Mouse (Mus musculus) hindbrain, embryonic 12.5 days (tissue): ENCODE results near the gene Slc39a9. TPM values are rescaled to one million over a fixed set of nuclear protein-coding genes. Genes with fewer than 3 reads are reported as not detected.

Source experiments
- ATAC-seq: fragments of 200-750 bp; cut with Nextera tagmentation; 2 replicates; pipeline ENCODE4 v1.8.0; 2017; ENCODE audit warnings: moderate TSS enrichment; ENCODE audit not compliant: low FRiP score
- H3K27ac ChIP-seq: fragments of 300-500 bp; sonication (generic); 2 replicates; pipeline ENCODE4 v1.5.1; 2016; ENCODE audit warnings: mild to moderate bottlenecking
- H3K27me3 ChIP-seq: fragments of 300-500 bp; sonication (generic); 2 replicates; pipeline ENCODE4 v1.6.1; 2016; ENCODE audit warnings: mild to moderate bottlenecking
- H3K36me3 ChIP-seq: fragments of 300-500 bp; sonication (generic); 2 replicates; pipeline ENCODE4 v1.6.1; 2016; ENCODE audit warnings: mild to moderate bottlenecking
- H3K4me1 ChIP-seq: fragments of 300-500 bp; sonication (generic); 2 replicates; pipeline ENCODE4 v1.6.1; 2016
- H3K4me2 ChIP-seq: fragments of 300-500 bp; sonication (generic); replicated peaks from 2 replicates; pipeline ENCODE4 v1.6.1; 2016; ENCODE audit warnings: mild to moderate bottlenecking
- H3K4me3 ChIP-seq: fragments of 300-500 bp; sonication (generic); 2 replicates; pipeline ENCODE4 v1.5.1; 2016; ENCODE audit warnings: mild to moderate bottlenecking
- H3K9ac ChIP-seq: fragments of 300-500 bp; sonication (generic); 2 replicates; pipeline ENCODE4 v1.6.1; 2016; ENCODE audit warnings: mild to moderate bottlenecking, moderate library complexity
- H3K9me3 ChIP-seq: fragments of 300-500 bp; sonication (generic); replicated peaks from 2 replicates; pipeline ENCODE4 v1.6.1; 2016; ENCODE audit warnings: mild to moderate bottlenecking
- WGBS: fragments of 180-500 bp; shearing (Covaris S2); methylation state at CpG from one replicate; pipeline ENCODE4 v1.1.7; 2016; 5-methylcytosine and 5-hydroxymethylcytosine counted together
- polyA plus RNA-seq: library from polyadenylated mRNA; unstranded; fragments of >200 nt; fragmentation: Nextera tagmentation; extraction: Ambion mirVana; gene quantifications from 2 replicates; pipeline ENCODE4 v1.2.1, GENCODE M21; 2016

The Slc39a9 gene
- polyA plus RNA-seq, 1 experiment from 2014 or later, result 29.0 TPM

DNA sequence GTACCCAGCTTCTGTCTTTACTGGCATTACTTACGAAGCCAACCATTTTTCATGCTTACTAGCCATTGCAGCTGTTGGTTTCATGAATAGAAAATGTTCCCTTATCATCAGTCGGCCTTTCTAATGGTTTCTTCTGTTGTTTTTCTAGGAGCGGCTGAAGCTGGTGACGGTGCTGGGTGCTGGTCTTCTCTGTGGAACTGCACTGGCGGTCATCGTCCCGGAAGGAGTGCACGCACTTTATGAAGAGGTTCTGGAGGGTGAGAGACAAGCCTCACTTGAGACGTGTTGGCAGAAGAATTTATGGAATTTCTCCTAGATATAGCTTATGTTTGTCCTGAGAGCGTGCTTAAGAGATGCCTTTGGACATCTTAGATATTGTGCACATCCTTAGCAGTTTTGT lies 18.6 kb downstream of the Slc39a9 start:
- Histone ChIP-seq H3K4me3 (no peak overlapping the region), H3K4me1 (no peaks in the 10 kb centered on the region)

DNA sequence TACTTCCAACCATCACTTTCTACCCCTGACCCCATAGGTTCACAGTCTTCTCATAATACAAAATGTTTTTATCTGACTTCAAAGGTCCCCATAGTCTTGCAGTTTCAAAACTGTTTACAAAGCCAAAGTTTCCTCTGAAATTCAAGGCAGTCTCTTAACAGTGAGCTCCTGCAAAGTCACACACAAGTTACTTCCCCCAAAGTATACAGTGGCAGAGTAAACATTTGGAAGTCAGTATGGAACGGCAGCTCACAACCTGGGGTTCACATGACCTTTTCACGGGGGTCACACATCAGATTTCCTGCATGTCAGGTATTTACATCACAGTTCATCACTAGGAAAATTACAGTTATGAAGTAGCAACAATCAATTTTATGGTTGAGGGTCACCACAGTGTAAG lies 20.3 kb downstream of the Slc39a9 start:
- H3K4me2 ChIP-seq, result no peak overlapping the region
- ATAC-seq, result no peak
- no peaks in the 10 kb centered on the region for H3K4me1 ChIP-seq
- no peaks in the 10 kb centered on the region for H3K27me3 ChIP-seq
- H3K4me3 ChIP-seq, result no peak overlapping the region
- WGBS, result 81% methylated on average over 2 of the region's 2 CpGs
- no peak overlapping the region for H3K9ac ChIP-seq
- H3K9me3 ChIP-seq, result no peaks in the 10 kb centered on the region
- H3K27ac ChIP-seq, result no peak overlapping the region
- peaks cover 39% of the 10 kb centered on the region for H3K36me3 ChIP-seq

More for the DNA sequence above, 18.6 kb downstream of the Slc39a9 start:
- no peaks in the 10 kb centered on the region for H3K9me3 ChIP-seq
- no peak overlapping the region for H3K27ac ChIP-seq
- no peak overlapping the region for H3K4me2 ChIP-seq
- no peak overlapping the region for H3K9ac ChIP-seq
- peaks cover 32% of the 10 kb centered on the region for H3K36me3 ChIP-seq
- no peak for ATAC-seq
- 93% methylated on average over 10 of the region's 10 CpGs for WGBS
- H3K27me3 ChIP-seq, result no peaks in the 10 kb centered on the region

DNA sequence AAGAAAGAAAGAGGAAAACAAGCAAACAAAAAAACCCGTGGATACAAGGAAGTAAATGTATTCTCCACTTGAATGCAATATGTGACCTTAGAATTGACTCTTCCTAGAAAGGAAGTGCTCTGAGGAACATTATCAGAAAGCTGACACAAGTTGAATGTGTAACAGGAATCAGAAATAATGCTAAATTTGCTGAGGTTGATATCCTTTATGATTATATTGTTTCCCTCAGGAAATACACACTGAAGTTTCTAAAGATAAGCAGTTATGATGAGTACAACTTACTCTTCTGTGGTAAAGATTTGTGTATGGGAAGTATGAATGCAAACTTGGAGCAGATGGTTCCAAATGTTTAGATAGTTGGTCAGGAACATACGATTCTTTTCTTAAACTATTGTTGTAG lies 24.7 kb downstream of the Slc39a9 start:
- no peak overlapping the region for H3K4me2 ChIP-seq
- H3K27ac ChIP-seq, result no peak overlapping the region
- 90% methylated on average over 2 of the region's 2 CpGs for WGBS

DNA sequence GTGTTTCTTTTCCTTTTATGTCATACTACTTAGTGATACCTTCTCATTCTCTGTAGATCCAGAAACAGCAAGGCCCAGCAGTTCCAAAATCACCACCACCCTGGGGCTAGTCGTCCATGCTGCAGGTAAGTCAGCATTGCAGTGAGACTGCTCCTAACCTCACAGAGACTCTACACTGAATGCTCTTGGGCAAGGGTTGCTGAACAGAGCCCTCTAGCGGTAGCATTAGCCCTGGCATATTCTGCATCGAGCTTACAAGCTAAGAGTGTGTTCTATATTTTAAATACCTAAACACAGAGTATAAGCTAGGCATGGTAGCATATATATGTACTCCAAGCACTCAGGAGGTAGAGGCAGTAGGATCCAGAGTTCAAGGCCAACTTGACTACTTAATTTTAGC lies 29.5 kb downstream of the Slc39a9 start:
- ATAC-seq, result no peak
- Histone ChIP-seq H3K9ac (no peak overlapping the region), H3K4me1 (no peaks in the 10 kb centered on the region), H3K9me3 (no peaks in the 10 kb centered on the region), H3K4me3 (no peak overlapping the region), H3K27ac (no peak overlapping the region), H3K36me3 (peaks cover 38% of the 10 kb centered on the region), H3K4me2 (no peak overlapping the region), H3K27me3 (no peaks in the 10 kb centered on the region)
- 17% methylated on average over 3 of the region's 3 CpGs for WGBS

More for the DNA sequence above, 24.7 kb downstream of the Slc39a9 start:
- no peaks in the 10 kb centered on the region for H3K4me1 ChIP-seq
- no peaks in the 10 kb centered on the region for H3K27me3 ChIP-seq
- no peaks in the 10 kb centered on the region for H3K9me3 ChIP-seq
- no peak overlapping the region for H3K4me3 ChIP-seq
- ATAC-seq, result no peak
- no peak overlapping the region for H3K9ac ChIP-seq
- H3K36me3 ChIP-seq, result peaks cover 33% of the 10 kb centered on the region

DNA sequence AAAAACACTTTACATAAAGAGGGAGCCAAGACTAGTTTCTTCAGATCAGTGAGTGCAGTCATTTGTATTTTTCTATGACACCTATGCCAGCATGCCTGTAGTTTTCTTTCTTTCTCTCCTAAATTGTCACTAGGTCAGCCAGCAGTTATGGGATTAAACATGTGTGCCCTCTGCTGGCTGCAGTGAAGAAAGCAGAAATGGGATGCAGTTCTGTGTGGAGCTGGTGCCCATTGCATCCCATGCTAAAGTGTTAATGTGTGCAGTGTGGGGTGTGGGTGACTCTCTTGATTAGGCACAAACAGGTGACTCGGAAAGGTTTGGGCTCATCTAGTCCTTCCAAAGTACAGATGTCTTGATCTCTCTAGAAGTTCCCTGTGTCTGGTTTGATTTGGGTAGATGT lies 37.7 kb downstream of the Slc39a9 start:
- no peak overlapping the region for H3K4me3 ChIP-seq
- H3K27ac ChIP-seq, result no peak overlapping the region
- no peak for ATAC-seq
- H3K36me3 ChIP-seq, result peaks cover 17% of the 10 kb centered on the region
- no peaks in the 10 kb centered on the region for H3K4me1 ChIP-seq
- no peaks in the 10 kb centered on the region for H3K27me3 ChIP-seq
- H3K9me3 ChIP-seq, result no peaks in the 10 kb centered on the region
- H3K9ac ChIP-seq, result no peak overlapping the region
- H3K4me2 ChIP-seq, result no peak overlapping the region
- 87% methylated on average over 1 of the region's 1 CpGs for WGBS

DNA sequence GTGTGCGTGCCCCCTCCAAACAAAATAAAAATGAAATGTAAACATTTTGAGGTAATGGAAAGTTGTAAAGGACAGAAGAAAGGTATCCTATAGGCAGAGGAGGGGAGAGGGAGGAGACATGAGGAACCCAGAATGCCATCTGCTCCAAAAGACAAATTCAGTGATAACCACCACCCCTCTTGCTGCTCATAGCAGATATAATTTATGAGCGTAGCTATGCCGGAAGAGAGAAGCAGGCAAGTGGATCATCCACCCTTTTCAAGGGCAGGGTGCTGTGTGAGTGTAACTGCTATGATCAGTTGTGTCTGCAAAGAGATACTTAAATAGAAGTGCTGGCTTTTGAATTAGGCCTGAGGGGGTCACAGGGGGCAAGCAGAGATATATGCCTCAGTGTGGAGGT lies 39.9 kb downstream of the Slc39a9 start:
- Histone ChIP-seq H3K4me3 (no peak overlapping the region), H3K4me1 (no peaks in the 10 kb centered on the region), H3K9ac (no peak overlapping the region), H3K9me3 (no peaks in the 10 kb centered on the region), H3K4me2 (no peak overlapping the region), H3K27ac (no peak overlapping the region), H3K36me3 (peaks cover 8% of the 10 kb centered on the region; the same call in 1 of the 2 replicates), H3K27me3 (no peaks in the 10 kb centered on the region)
- no peak for ATAC-seq
- WGBS, result 96% methylated on average over 3 of the region's 3 CpGs

DNA sequence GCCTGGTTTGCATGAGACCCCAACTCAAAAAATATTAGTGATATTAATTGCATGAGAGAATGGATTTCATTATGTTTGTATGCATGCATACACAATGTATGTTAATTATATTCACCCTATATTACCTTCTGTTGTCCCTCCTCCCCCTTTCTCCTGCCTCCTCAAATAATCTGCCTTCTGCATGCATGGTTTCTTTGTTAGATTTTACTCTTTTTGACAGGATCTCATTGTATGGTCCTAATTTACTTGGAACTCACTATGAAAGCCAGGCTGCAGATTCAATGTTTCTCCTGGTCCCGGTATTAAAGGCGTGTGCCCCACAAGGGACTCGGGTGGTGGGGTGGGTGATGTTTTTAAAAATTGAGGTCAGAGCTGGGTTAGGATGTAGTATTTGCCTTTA lies 40.6 kb downstream of the Slc39a9 start:
- Histone ChIP-seq H3K9me3 (no peaks in the 10 kb centered on the region), H3K9ac (no peak overlapping the region), H3K36me3 (peaks cover 7% of the 10 kb centered on the region; the same call in 1 of the 2 replicates), H3K4me1 (no peaks in the 10 kb centered on the region), H3K4me2 (no peak overlapping the region), H3K27me3 (no peaks in the 10 kb centered on the region), H3K4me3 (no peak overlapping the region), H3K27ac (no peak overlapping the region)
- whole genome bisulfite sequencing, result 76% methylated on average over 3 of the region's 3 CpGs
- no peak for ATAC-seq

DNA sequence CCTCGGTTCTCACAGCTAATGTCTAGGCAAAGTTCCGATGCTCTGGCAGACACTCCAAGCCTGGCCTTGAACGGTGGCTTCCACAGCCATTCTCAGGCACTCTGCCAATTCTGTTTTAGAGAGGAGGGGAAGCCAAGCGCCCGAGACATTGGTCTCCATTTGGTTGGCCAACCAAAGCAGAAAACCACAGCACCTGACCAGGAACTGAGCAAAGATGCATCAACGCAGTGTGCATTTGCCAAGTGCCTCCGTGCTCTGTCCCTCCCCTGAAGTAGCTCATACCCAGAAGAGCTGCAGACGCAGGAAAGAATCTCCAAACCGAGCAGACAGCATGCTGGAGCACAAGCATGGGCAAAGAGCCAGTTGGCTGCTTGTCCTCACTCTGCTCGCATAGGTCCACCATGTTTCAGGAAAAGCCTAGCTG lies 44.1 kb downstream of the Slc39a9 start:
- no peak overlapping the region for H3K27ac ChIP-seq
- H3K9ac ChIP-seq, result no peak overlapping the region
- H3K36me3 ChIP-seq, result no peaks in the 10 kb centered on the region
- peaks cover 26% of the 10 kb centered on the region for H3K27me3 ChIP-seq
- no peaks in the 10 kb centered on the region for H3K9me3 ChIP-seq
- no peak overlapping the region for H3K4me2 ChIP-seq
- WGBS, result 84% methylated on average over 10 of the region's 10 CpGs
- H3K4me3 ChIP-seq, result no peak overlapping the region
- no peak for ATAC-seq
- peaks cover 22% of the 10 kb centered on the region for H3K4me1 ChIP-seq

DNA sequence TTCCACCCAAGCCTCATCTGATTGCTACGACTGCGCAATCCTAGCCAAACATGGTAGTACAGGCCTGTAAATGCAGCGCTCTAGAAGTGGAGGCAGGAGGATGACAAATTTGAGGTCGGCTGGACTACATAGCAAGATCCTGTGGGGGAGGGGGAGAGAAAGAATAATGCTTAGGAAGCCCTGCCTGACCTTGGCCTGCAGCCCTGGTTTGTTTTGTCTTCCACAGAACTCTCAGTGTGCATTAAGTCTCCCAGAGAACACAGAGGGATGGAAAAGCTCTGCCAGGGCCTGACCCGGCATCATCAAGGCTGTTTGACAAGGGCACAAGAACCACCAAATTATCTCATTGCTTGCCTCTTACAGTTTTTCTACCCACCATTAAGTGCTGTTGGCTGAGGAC lies 46.0 kb downstream of the Slc39a9 start:
- Histone ChIP-seq H3K27ac (no peak overlapping the region), H3K4me3 (no peak overlapping the region), H3K9ac (no peak overlapping the region), H3K4me1 (peaks cover 26% of the 10 kb centered on the region), H3K4me2 (no peak overlapping the region), H3K9me3 (no peaks in the 10 kb centered on the region), H3K36me3 (no peaks in the 10 kb centered on the region), H3K27me3 (peaks cover 45% of the 10 kb centered on the region)
- no peak for ATAC-seq
- WGBS, result 51% methylated on average over 5 of the region's 5 CpGs

DNA sequence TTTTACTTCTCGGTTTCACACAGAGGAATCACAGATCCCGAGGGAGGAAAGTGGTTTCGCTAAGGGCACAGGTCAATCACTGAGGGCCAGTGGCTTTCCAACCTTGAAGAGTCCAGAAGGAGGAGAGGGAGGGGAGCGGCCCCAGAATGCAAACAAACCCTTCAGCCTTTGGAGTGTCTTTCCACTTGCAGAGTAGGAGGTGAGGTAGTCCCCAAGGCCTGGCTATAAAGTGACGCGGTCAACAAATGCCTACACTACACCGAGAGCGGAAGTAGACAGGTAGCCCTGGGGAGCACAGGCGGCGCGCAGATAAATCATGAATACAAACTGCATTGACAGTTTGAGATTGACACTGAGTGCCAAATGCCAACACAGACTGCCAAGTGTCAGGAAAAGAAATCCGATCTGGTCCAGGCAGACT lies 48.0 kb downstream of the Slc39a9 start:
- WGBS, result 14% methylated on average over 12 of the region's 12 CpGs
- H3K4me2 ChIP-seq, result peak overlapping the region; percentile 55

DNA sequence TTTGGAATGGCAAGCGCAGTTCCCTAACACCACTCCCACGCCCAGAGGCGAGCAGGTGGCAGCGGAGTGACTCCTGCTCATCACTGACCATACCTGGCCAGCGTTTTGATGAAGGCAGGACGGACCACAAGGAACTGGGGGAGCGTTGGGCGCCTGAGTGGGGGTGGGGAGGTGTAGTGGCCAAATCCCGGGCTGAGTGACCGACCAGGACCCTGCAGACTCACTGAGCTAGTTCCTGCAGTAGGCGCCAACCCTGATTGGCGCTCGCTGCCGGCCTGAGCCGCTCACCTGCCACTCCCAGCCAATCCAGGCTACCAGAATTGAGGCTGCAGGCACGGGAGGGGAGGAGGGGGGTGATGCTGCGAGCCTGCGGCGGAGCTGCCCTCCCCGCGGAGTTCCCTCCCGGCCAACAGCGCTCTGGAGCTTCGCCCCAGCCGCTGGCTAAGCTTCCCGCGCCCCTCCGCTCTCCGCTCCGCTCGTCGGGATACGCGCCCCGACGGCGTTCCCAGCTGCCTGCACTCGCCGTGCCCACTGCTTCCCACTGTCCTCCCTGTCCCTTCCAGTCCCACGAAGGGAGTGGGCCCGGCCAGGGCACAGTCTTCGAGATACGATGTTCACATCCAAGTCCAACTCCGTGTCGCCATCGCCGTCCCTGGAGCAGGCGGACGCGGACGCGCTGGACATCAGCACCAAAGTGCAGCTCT lies 48.7 kb downstream of the Slc39a9 start, which contains the start of gene Plekhd1:
Plekhd1 (plus strand) TSS at position 323 of the 704 bp plus-strand sequence.
- no peak within 1 kb of the TSS for H3K27ac ChIP-seq
- H3K9ac ChIP-seq, result no peak within 1 kb of the TSS
- peaks cover 51% of the 10 kb centered on the region for H3K27me3 ChIP-seq
- under 1% methylated on average over 49 of the region's 52 CpGs for WGBS
- H3K9me3 ChIP-seq, result no peaks in the 10 kb centered on the region
- H3K4me3 ChIP-seq, result peak within 1 kb of the TSS; percentile 40
- H3K4me1 ChIP-seq, result peaks cover 26% of the 10 kb centered on the region
- H3K36me3 ChIP-seq, result no peaks in the 10 kb centered on the region
- H3K4me2 ChIP-seq, result peak within 1 kb of the TSS; percentile 55
- ATAC-seq, result peak; percentile 61

More for the DNA sequence above, 48.0 kb downstream of the Slc39a9 start:
- H3K4me3 ChIP-seq, result no peak overlapping the region
- H3K36me3 ChIP-seq, result no peaks in the 10 kb centered on the region
- peaks cover 26% of the 10 kb centered on the region for H3K4me1 ChIP-seq
- H3K9me3 ChIP-seq, result no peaks in the 10 kb centered on the region
- no peak overlapping the region for H3K9ac ChIP-seq
- peaks cover 51% of the 10 kb centered on the region for H3K27me3 ChIP-seq
- ATAC-seq, result no peak
- no peak overlapping the region for H3K27ac ChIP-seq

DNA sequence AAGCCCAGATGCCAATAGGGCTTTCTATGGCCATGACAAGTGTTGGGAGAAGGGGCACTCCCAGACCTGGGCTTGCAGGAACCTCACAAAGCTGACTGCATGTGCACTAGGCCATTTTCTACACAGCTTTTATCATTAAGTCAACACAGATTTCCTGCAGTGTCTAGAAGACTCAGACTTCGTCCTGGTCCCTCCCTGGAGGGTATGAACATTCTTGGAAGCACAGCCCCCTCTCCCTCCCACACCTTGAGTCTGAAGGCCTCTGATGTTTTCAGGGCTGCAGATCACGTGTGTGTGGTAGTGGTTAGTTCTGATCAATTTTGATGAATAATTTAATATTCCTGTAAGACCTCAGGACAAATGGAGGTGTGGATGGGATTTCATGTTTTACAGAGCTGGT lies 50.0 kb downstream of the Slc39a9 start:
- no peak overlapping the region for H3K4me2 ChIP-seq
- no peaks in the 10 kb centered on the region for H3K9me3 ChIP-seq
- 52% methylated on average over 2 of the region's 2 CpGs for WGBS
- H3K36me3 ChIP-seq, result no peaks in the 10 kb centered on the region
- no peak overlapping the region for H3K4me3 ChIP-seq
- H3K9ac ChIP-seq, result no peak overlapping the region
- ATAC-seq, result no peak
- H3K4me1 ChIP-seq, result peaks cover 26% of the 10 kb centered on the region
- peaks cover 51% of the 10 kb centered on the region for H3K27me3 ChIP-seq
- no peak overlapping the region for H3K27ac ChIP-seq

DNA sequence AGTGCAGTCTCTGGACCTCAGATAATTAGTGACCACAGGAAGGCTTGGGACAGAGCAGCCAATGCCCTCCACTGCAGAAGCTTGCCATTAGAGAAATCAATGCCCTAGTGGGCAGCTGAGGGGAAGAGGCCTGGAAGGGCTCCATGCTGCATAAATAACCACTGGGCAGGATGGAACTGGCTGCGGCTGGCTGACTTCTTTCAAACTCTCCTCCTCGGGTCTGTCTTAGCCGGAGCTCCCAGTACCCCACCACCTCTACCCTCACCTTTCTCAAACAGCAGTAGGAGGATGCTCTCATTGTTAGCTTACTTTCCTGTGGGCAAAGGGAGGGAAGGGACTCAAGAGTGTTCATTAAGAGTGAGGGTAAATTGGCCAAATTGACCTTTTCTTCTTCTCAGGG lies 51.3 kb downstream of the Slc39a9 start:
- no peak overlapping the region for H3K4me3 ChIP-seq
- H3K9ac ChIP-seq, result no peak overlapping the region
- WGBS, result 60% methylated on average over 3 of the region's 3 CpGs
- no peak overlapping the region for H3K27ac ChIP-seq
- H3K4me2 ChIP-seq, result no peak overlapping the region
- H3K9me3 ChIP-seq, result no peaks in the 10 kb centered on the region
- no peak for ATAC-seq
- H3K27me3 ChIP-seq, result peaks cover 51% of the 10 kb centered on the region
- peaks cover 20% of the 10 kb centered on the region for H3K4me1 ChIP-seq
- H3K36me3 ChIP-seq, result no peaks in the 10 kb centered on the region
